Mouse (Mus musculus) ES-Bruce4 (cell line): ENCODE data around the gene Tapbpl. TPM values are rescaled to one million over a fixed set of nuclear protein-coding genes. Genes with fewer than 3 reads are reported as not detected.

Experiments
- H3K27ac ChIP-seq: 2 replicates; pipeline ENCODE4 v1.5.1; 2012; ENCODE audit warnings: low read length, inconsistent platforms; ENCODE audit not compliant: insufficient read depth
- H3K27me3 ChIP-seq: 2 replicates; pipeline ENCODE4 v1.6.1; 2012; ENCODE audit warnings: mild to moderate bottlenecking, low read length, inconsistent platforms; ENCODE audit not compliant: control insufficient read depth, poor library complexity, insufficient read depth, severe bottlenecking
- H3K36me3 ChIP-seq: 2 replicates; pipeline ENCODE4 v1.6.1; 2012; ENCODE audit warnings: inconsistent platforms, mild to moderate bottlenecking, low read length, moderate library complexity; ENCODE audit not compliant: control insufficient read depth, poor library complexity, insufficient read depth, severe bottlenecking
- H3K4me1 ChIP-seq: one replicate; pipeline ENCODE4 v1.8.1; 2011; ENCODE audit warnings: low read length; ENCODE audit not compliant: control insufficient read depth, insufficient read depth
- H3K4me3 ChIP-seq: 2 replicates; pipeline ENCODE4 v1.5.1; 2011; ENCODE audit warnings: low read depth, mild to moderate bottlenecking, low read length
- H3K9ac ChIP-seq: 2 replicates; pipeline ENCODE4 v1.6.1; 2012; ENCODE audit warnings: low read depth, mild to moderate bottlenecking, inconsistent platforms; ENCODE audit not compliant: poor library complexity, severe bottlenecking
- H3K9me3 ChIP-seq: replicated peaks from 2 replicates; pipeline ENCODE4 v1.6.1; 2012; ENCODE audit warnings: mild to moderate bottlenecking, low read length, inconsistent platforms; ENCODE audit not compliant: control insufficient read depth, poor library complexity, insufficient read depth, severe bottlenecking
- CTCF ChIP-seq: IDR thresholded peaks from one replicate; pipeline ENCODE4 v1.8.1; 2011; ENCODE audit warnings: low read depth, low read length
- EP300 ChIP-seq: IDR thresholded peaks from 2 replicates; pipeline ENCODE4 v1.6.1; 2011; ENCODE audit warnings: low read depth, low read length; ENCODE audit not compliant: insufficient read depth
- POLR2A ChIP-seq: IDR thresholded peaks from one replicate; pipeline ENCODE4 v1.8.1; 2011; ENCODE audit warnings: low read length; ENCODE audit not compliant: insufficient read depth
- polyA plus RNA-seq: library from polyadenylated mRNA; stranded (reverse); fragments of >200 nt; gene quantifications from 2 replicates; pipeline ENCODE4 v1.2.4, GENCODE M21; 2011; ENCODE audit warnings: low read depth; ENCODE audit not compliant: missing spikeins, insufficient read depth, insufficient read length

The Tapbpl gene
- polyA plus RNA-seq, 1 experiment, result 3.9 TPM

DNA sequence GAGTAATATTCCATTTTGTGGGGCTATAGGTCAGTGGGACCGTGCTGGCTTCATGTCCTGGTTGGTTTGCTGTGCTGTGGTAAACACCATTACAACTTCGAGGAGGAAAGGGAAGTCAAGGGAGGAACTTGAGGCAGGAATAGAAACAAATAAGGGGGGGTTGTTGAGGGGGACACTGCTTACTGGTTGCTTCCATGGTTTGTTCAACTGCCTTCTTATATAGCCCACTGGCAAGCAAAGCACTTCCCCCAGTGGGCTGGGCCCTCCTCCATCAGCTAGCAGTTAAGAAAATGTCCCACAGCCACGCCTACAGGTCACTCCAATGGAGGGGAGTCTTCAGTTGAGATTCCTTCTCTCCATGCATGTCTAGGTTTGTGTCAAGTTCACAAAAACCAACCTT, 20.6 kb upstream of the Tapbpl start:
- Histone ChIP-seq H3K9me3 (no peaks in the 10 kb centered on the region), H3K4me3 (no peak overlapping the region), H3K9ac (no peak overlapping the region), H3K4me1 (no peaks in the 10 kb centered on the region), H3K36me3 (no peaks in the 10 kb centered on the region), H3K27ac (no peak overlapping the region), H3K27me3 (no peaks in the 10 kb centered on the region)
- TF ChIP-seq POLR2A, result no peak
- TF ChIP-seq EP300, result no peak
- no peak for TF ChIP-seq CTCF

DNA sequence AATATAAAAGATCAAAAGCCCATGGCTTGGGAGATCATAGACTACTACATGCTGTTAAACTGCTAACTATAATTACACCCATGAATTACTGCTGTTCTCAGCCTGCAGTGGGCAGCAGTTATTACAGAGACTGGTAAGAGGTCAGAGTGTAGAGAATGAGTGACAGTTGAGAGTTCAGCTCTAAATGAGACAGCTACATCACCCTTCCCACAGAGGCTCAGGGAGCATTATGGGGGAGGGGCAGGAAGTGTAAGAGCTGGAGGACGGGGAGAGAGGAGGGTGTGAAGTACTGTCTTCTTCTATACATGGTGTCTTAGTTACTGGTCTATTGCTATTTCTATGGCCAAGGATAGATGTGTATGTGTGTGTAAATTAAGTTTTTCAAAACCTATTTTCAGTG, 12.9 kb upstream of the Tapbpl start:
- H3K36me3 ChIP-seq, result no peaks in the 10 kb centered on the region
- no peak overlapping the region for H3K9ac ChIP-seq
- no peaks in the 10 kb centered on the region for H3K9me3 ChIP-seq
- H3K4me1 ChIP-seq, result no peaks in the 10 kb centered on the region
- H3K4me3 ChIP-seq, result no peak overlapping the region
- TF ChIP-seq EP300 (no peak), POLR2A (no peak), CTCF (no peak)
- no peak overlapping the region for H3K27ac ChIP-seq
- H3K27me3 ChIP-seq, result no peaks in the 10 kb centered on the region

DNA sequence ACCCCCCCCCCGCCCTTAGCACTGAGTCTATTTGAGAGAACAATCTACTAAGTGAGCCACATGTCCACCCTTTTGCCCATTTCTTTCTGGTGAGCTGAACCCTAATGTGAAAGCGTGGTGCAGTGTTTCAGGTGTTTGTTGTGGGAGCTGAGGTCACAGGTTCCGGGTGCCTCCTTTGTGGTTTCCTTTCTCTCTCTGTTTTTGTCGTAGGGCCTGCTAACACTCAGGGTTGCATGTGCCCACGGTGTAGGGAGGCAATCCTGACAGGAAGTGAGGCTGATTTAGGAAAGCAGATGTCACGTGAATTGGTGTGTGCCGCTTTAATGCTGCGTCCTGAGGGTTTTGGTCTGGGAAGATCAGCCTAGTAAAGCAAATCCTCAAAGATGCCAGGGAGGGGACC, 9.9 kb upstream of the Tapbpl start:
- TF ChIP-seq CTCF (no peak), EP300 (no peak)
- Histone ChIP-seq H3K27ac (no peak overlapping the region), H3K36me3 (no peaks in the 10 kb centered on the region), H3K27me3 (no peaks in the 10 kb centered on the region), H3K9me3 (no peaks in the 10 kb centered on the region), H3K4me1 (no peaks in the 10 kb centered on the region), H3K4me3 (no peak overlapping the region), H3K9ac (no peak overlapping the region)

DNA sequence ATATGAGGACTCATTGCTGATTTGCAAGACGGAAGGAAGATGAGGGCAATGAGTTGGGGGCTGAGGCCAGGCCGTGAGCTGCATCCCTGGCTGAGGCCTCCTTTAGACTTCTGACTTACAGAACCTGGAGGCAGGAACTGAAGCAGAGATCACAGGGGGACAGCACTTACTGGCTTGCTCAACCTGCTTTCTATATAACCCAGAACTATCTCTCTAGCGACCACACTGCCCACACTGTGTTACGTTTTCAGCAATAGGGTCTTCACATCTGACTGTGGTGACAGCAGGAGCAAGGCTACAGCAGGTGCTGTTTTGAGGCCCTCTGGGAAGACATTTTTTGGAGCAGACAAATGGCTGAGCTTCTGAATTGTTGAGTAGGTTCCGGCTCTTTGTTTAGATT, 9.0 kb upstream of the Tapbpl start:
- Histone ChIP-seq H3K9me3 (no peaks in the 10 kb centered on the region), H3K4me3 (no peak overlapping the region), H3K4me1 (no peaks in the 10 kb centered on the region), H3K36me3 (no peaks in the 10 kb centered on the region), H3K9ac (no peak overlapping the region), H3K27me3 (no peaks in the 10 kb centered on the region), H3K27ac (no peak overlapping the region)
- TF ChIP-seq POLR2A, result no peak
- TF ChIP-seq EP300, result no peak
- TF ChIP-seq CTCF, result no peak

DNA sequence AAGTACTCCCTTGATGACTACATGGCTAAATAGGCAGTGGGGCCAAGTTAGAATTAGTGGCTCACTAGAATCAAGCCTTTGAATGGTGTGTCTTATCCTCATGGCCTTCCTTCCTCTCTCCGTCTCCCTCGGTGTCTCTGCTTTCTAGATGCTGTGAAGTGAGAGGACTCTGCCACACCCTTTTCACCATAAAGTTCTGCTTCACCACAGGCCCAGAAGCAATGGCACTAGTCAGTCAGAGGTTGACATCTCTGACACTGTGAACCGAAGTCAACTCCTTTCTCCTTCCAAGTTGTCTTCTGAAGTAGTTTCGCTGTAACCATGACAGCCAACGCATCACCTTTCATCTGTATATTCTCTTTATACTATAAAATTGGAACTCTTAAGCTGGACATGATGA, 7.9 kb upstream of the Tapbpl start:
- no peaks in the 10 kb centered on the region for H3K36me3 ChIP-seq
- no peaks in the 10 kb centered on the region for H3K4me1 ChIP-seq
- no peaks in the 10 kb centered on the region for H3K27me3 ChIP-seq
- TF ChIP-seq EP300 (no peak), POLR2A (no peak), CTCF (no peak)
- H3K4me3 ChIP-seq, result no peak overlapping the region
- H3K27ac ChIP-seq, result no peak overlapping the region
- H3K9ac ChIP-seq, result no peak overlapping the region
- H3K9me3 ChIP-seq, result no peaks in the 10 kb centered on the region

DNA sequence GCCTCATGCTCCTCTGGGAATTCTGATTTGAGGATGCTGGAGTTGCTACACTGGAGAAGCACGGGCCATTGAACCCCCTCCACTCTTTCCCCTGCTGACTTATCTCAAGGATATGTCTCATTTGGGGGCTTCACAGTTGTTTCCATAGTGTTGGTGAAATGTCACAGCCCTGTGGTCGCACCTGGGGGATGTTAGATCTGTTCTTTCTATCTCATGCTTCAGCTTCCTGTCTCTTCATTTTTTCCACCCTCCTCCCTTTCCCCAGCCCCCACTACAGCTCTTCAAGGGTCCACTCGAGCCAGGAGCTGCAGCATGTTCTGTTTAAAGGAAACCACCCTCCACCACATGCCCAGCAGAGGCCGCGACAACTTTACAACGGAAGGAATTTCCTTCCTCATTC, 6.7 kb upstream of the Tapbpl start:
- H3K36me3 ChIP-seq, result no peaks in the 10 kb centered on the region
- no peak overlapping the region for H3K4me3 ChIP-seq
- TF ChIP-seq EP300 (no peak), POLR2A (no peak), CTCF (no peak)
- H3K4me1 ChIP-seq, result no peaks in the 10 kb centered on the region
- no peak overlapping the region for H3K9ac ChIP-seq
- H3K9me3 ChIP-seq, result no peaks in the 10 kb centered on the region
- H3K27me3 ChIP-seq, result no peaks in the 10 kb centered on the region
- H3K27ac ChIP-seq, result no peak overlapping the region

DNA sequence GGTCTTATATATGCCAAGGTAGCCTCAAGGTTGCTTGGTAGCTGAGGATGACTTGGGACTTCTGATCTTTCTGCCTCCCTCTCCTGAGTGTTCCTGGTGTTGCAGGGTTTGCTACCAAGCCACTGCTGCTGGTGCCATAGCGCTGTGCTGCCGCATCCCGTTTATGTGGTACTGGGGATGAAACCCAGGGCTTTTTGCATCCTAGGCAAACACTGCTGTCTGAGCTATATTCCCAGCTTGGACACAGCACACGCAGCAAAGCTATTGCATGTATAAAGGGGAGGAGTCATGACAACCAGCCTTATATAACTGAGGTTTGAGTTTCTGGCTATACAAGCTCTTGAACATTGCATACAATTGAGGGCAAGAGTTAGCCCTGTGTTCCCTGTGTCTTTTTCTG, 5.8 kb upstream of the Tapbpl start:
- H3K9ac ChIP-seq, result no peak overlapping the region
- TF ChIP-seq EP300 (no peak), POLR2A (no peak), CTCF (no peak)
- no peaks in the 10 kb centered on the region for H3K27me3 ChIP-seq
- H3K27ac ChIP-seq, result no peak overlapping the region
- H3K9me3 ChIP-seq, result no peaks in the 10 kb centered on the region
- H3K4me3 ChIP-seq, result no peak overlapping the region
- no peaks in the 10 kb centered on the region for H3K4me1 ChIP-seq
- H3K36me3 ChIP-seq, result no peaks in the 10 kb centered on the region
